Mouse (Mus musculus) kidney, adult 18-20 months (tissue): Measurements from ENCODE around the gene Runx3.

Source experiments
- DNase-seq: peaks from one replicate; pipeline ENCODE4 v3.0.0; 2021

Runx3 gene

DNA sequence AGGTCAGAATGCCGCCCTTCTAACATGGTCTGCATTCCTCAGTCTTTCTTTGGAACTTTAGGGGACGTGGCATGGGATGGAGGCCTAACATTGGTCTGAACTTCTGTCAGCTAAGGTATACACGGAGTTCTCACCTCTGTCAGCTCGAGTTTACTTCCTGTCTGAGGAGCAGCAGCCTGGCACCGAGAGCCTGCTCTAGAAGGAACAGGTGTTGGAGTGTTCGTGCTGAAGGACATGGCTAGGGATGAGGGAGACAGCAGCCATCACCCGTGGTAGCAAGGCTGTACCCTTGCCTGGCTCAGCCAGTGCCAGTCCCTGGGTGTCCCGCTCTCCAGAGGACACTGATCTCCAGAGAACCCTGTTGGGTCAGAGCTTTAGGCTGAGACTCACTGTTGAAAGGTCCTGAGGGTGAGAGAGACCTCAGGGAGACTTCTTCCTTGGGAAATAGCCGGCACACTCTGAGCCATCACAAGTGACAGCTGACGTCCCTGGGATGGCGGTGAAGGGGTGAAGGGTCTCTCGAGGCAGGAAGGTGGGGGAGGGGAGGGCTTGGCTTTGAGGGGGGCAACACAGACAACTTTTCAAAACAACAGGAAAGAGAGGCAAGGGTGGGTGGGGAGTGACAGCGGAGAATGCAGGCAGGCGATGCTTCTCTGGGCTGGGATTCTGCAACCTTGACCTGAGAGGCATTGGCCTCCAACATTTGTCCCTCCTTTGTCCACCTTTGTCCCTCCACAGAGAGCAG, 4.9 kb upstream of the Runx3 start:
- no peak for DNase-seq

DNA sequence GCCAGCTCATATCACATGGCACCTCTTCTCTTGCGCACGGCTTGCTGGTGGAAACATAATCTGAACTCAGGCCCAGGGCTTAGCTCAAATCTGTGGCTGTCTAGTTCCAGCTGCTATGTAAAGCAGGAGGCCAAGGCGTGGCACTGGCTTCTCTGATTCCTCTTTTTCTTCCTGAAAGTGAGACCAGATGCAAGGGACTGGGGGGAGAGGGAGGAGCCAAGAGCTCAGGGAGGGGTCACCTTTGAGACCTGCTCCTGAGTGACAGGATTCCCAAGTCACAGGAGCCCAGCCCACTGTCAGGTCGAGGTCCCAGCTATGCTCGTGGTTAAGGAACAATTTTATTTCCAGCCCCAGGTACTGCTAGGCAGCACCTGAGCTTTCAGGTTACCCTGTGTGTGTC, 4.1 kb upstream of the Runx3 start:
- no peak for DNase-seq

DNA sequence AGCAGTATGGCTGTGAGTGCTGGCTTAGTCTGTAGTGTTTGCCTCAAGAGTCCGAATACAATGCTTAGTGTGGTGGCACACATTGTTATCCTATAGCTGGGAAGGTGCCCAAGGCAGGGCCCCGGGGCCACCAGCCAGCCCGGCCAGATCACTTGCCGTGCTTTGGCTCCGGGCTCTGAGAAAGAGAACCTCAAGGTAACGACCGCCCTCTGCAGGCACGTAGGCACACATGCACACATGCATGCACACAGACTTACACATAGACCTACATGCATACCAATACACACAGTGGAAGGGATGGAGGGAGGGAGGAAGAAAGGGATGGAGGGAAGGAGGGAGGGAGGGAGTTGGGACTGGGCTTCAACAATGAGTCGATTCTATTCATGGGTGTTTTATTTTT, 2.6 kb upstream of the Runx3 start:
- no peak for DNase-seq

DNA sequence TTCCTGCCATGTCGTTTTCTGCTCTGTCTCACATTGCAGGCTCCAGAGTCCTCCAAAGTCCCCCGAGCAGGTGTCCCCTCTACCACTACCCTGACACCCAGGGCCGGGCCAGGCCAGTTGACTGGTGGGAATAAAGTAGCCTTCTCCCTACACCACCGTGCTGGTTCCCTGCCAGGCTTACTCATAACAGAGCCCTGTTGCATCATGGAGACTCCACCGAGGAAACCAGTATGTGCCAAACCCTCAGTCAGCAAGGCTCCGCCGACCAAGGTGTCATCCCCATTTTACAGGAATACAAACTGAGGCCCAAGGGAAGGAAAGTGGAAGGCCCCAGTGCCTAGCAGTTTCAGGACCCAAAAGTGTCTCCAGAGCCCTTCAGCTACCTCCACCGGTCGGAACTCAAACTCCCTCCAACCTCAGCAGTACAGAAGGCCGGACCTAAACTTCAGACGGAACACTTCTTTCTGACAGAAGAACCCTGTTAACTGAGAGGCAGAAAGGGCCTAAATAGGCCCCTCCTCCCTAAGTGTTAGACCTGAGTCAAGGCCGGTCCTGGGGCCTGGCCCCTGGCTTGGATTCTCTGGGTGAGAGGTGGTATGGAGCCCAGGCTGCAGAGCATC, 1.5 kb upstream of the Runx3 start:
- DNase-seq: no peak

DNA sequence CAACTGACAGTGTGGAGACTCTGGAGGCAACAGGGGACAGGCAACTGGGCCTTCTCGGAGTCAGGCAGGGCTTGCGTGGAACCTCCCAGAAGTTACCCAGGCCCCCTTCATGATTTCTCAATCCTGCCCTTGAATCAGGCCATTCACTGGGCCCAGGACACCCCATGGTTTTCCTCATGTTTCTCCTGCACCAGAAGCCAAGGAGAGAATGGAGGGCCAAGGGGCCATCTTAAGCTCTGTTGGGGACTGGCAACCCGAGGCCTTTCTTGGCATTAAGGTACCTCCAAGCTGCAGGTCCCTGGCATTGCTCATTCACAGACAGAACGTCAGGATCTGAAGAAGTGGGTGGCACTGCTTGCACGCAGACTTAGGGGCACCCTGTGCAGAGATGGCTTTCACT, 3.3 kb downstream of the Runx3 start:
- no peak for DNase-seq

DNA sequence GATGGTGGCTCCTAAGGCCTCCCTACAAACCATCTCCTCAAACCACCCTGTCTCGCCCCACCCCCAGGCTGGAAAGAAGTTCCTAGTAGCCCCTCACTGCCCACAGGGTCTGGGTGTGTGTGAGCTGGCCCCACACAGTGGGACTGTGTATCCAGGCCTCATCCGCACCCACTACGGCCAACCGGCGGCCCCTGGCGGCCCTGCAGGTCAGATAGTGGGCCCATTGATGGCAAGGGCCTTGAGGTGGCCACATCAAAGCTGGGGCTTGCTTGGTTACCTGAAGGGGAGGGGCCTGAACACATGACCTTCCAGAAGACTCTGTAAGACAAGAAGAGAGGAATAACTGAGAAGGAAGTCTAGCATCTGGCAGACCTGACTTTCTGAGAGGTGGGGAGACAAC, 4.3 kb downstream of the Runx3 start:
- DNase-seq: no peak

DNA sequence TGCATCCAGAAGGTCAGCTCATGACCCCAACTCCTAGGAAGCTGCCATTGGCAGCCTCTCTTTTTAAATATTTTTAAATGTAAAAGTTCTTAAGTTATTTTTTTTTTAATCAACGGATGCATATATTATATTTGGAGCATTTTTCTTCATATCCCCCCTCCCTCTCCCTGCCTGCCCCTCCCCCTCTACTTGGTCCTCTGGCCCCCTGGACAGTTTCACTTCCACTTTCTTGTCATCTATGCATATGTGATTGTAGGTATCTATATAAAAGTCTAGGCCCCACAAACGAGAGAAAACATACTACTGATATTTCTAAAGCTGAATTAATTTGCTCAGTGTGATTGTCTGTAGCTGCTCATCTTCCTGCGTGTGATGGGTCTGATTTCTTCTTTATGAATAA, 4.7 kb downstream of the Runx3 start:
- DNase-seq: no peak

DNA sequence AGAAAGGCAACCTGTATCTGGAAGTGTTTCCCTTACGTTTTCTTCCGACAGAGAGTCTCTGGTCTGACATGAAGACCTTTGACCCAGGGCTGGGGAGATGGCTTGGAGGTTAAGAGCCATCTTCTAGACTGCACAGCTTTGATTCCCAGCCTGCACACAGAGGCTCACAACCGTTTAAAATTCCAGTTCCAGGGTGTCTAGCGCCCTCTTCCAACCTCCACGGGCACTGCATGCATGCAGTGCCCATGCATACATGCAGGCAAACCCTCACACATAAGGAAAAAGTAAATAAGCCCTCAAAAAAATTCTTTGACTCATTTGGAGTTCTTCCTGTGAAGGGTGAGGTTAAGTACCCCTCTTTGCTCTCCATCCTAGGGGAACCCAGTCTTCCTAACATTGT, 5.9 kb downstream of the Runx3 start:
- DNase-seq: no peak

DNA sequence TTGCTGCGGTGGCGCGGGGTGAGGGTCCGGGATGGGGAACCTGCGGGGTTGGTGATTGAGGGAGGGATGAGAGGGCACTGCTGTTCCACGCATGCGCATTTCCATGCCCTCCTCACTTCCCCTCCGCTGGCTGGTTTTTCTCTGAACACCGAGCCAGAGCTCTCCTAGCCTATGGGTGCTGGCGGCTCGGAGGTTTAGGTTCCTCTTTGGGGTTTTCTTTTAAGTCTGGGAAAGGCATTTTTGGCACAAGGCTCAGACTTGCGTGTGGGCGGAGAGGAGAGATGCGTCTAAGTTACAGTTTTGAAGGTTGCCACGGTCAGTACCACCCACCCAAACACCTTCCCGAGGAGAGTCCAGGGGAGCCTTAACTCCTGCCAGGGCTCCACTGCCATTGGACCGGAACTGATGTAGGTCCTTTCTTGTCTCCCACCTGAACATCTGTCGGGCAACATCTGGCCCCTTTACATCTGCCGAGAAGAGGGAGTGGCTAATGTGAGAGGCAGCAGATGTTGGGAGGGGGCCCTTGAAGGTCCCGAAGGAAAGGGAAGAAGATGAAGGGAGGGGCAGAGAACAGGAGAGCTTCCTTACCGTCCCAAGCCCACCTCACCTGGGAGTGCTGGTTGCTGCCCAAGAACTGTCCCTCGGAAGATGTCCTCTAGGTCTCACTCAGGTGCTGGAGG, 8.5 kb downstream of the Runx3 start:
- no peak for DNase-seq

DNA sequence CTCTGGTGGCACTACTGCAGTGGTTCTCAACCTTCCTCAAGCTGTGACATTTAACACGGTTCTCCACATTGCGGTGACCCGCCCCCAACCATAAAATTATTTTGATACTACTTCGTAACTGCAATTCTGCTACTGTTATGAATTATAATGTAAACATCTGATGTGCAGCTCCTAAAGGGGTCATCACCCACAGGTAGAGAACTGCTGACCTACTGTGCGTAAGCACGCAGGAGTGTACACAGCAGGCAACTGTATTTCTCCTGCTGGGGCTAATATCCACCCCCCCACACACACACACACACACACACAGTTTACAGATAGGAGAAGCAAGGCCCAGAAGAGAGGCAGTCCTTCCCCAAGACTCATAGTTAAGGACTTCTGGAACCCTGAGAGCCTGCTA, 9.7 kb downstream of the Runx3 start:
- DNase-seq: no peak

DNA sequence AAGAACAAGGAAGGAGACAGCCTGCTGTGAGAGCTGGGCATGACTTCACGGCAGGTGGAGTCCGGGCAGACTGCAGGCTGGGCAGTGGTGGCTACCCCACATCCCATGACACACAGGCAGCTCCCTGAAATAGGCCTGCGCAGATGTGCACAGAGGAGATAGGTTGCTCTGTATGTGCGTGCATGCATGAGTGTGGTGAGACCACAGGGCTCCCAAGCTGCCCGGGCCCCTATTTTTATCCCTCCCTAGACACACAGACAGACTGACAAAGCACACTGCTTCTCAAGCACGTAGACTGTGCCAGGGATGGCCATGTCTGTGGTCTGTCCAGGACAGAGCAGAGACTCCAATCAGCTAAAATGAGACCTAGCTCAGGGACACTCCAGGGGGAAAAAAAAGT, 10.7 kb downstream of the Runx3 start:
- DNase-seq: no peak

DNA sequence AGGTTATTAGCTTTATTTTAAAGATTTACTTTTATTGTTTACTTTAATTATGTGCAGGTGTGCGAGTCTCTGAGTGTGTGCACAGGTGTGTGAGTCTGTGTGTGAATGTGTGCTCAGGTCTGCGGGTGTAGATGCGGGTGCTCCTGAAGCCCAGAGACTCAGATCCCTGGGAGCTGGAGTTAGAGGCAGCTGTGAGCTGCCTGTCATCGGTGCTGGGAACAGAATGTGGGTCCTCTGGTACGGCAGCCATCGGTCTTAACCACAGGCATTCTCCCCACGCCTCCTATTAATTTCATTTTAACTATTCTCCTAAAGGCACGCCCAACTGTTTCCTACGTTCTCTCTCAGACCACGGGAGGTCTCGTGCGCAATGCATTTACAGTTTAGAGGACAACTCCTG, 12.3 kb downstream of the Runx3 start:
- DNase-seq: no peak

DNA sequence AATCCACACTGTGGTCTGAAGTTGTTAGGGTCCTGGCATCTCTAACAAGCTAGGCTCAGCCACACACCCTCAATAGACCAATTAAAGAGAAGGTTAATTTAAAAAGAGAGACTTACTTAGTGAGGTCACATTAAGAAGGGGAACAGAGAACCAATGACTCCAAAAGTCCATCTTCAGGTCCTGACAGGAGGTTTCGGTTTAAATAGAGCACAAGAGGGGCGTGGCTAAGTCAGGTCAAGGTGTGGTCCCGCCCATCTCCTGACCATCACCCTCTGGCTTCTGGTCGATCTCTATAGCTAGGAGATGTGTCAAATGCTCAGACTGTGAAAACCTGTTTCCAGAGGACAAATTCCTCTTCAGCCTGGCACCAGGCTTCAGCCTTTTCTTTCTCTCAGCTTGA, 13.3 kb downstream of the Runx3 start:
- DNase-seq: no peak

DNA sequence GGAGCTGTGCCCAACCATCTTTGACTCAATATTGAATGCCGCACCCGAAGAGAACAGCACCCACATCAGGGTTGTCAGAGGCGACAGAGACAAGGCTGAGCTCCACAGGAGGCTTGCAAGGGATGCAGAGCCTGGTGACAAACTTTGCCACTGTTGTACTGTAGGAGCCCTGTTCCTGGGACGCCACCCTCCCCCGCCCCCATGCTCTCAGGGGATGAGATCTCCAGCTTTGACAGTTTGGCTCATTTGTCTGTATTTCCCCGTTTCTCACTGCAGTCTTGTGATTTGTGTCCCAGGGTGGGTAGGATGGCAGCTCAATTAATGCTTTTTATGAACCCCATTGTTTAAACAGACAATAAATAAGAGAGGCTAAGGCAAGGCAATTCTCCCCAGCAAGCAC, 14.9 kb downstream of the Runx3 start:
- no peak for DNase-seq

DNA sequence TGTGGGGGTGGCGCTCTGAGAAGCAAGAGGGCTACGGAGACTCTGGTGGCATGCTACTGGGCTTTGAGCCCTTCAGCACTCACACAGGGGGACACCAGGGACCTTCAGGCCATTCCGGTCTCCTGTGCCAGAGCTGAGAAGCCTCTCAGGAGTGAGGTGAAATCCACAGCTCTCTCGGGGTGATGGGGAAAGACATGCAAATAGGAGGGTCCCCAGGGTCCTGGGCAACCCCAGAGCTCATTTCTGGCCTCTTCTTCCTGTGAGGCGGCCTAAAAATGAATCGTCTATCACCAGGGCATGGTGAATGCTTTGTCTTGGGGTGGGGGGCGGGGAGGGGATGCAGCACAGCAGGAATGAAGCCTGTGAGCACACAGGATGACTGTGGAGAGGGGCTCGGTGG, 15.8 kb downstream of the Runx3 start:
- no peak for DNase-seq

DNA sequence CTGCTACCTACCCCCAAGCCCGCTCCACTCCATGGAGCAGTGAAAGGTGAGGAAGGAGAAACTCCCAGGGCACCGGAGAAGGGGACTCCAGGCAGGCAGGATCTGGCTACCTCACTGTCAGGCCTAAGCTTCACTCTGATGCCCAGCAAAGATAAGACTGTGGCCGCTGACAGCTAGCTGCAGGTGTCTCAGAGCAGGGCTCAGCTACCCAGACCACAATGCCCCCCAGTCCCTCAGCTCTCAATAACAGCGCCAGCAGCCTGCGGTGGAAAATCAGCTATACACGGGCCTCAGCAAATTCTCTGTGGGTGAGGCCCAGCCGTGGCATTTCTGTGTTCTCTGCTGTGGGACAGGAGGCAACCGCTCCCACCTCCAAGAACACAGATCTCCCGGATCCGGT, 16.2 kb downstream of the Runx3 start:
- no peak for DNase-seq

DNA sequence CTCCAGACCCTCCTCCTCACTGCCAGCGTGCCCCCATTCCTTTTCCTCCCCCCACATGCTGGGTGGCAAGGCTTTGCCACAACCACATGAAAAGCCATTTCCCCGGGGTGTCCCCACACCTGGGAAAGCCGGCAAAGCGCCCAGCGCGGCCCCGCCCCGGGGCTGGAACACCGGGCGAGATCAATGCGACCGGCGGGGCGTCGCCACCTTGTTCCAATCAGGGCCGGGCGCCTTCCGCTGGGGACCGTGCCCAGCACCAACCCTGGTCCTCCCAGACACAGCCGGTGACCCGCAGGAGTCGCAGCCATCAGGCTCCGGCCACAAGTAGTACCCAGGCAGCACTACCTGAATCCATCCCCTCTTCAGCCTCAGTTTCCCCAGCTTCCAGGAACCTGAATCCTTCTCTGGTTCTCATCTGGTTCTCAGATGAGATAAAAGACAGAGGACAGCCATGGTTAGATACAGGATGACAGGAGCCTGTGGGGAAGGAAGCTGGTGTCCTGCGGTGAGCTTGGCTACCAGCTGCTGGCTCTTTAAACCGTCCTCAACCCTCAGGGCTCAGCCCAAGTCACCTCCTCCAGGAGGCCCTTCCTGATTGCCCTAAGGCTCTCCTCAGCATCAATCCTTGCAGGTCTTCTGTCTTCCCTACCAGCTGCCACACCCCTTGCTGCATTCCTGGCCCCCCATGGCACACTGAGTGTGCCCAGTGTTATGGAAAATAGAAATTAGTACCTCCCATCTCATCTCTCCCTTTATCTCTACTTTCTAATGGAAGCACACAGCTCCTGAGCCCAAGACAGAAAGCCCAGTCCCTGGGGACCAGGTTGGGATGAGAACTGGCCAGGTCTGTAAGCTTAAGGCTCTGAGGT, 20.4 kb downstream of the Runx3 start:
- no peak for DNase-seq

DNA sequence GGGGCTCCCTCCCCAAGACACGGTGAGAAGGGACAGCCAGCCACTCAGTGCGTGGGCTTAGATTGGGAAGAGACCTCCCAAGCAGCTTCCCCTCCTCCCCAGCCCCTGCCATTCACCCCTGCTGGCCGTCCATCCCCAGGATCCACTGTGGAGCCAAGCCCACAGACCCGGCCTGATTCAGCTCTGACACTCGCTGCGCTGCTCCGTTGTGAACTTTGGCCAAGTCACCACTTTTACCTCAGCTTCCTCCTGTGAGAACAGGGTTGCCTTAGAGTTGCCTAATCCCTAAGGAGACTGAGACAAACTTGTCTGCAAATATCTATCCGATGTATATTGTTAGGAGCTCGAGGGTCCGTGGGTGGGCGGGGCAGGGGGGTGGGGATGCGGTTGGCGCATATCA, 21.3 kb downstream of the Runx3 start:
- no peak for DNase-seq

DNA sequence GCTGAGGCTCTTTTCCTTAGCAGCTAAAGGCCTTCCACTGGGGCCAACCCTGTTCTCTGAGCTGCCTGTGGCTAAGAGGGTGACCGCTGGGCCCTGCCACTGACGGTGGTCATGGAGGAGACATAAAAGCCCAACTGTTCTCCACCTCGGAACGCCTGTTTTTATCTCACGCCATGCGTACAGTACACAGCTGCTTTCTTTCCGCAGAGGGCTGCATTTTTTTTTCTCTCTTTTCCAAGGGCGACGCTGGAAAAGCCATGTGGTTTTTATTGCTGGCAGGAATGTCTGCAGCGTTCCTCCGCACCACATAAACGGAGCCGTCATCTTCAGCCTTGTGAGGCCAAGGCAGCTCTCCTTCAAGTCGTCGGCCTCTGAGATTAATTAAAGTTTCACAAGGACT, 26.3 kb downstream of the Runx3 start:
- no peak for DNase-seq

DNA sequence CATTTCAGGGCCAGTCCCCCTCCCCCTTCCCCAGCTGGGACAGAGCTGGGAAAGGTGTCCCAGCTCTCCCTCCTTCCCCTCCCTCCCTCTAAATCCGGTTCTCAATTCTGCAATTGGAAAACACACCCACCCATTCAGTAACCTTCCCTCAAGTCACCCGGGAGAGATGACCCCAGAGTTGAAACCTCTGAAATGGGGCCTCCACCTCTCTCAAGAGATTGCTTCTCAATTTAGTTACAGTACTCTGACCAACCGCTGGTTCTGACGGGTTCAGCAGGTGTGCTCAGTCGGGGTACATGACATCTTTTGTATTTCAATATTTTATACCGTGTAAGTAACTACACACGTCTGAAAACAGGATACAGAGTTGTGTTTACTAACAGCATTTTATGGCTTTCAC, 28.2 kb downstream of the Runx3 start:
- no peak for DNase-seq

DNA sequence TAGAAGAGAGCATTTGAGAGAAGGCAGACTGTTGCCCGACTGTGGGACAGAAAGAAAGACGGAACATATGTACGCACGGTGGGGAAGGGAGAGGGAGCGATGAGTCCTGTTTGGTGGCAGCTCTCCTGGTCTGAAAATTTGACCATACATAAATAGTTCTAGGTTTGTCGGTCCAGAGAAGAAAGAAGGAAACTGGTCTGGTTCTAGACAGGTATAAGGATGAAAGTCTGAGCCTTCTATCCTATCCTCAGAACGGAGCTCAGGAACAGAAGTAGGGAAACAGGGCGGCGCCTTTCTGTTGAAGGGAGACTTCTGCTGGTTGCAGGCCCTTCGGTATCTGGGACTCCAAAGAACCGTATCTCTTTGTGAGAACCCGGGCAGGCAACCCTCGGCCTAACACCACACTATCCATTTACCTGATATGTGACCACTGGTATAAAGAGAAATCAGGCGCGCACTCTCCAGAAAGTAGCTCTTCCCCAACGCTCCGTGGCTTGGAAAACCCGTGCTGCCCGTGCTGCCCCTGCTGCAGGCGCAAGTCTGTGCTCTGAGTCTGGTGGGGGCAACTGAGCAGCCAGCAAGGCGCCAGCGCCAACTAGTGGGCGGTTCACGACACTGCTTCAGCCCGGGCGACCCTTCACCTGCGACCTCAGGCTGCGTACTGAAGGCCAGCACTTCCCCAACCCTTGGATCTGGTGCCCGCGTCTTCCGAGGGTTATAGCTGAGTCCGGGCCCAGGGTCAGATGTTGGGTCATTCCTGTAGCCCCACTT, 29.8 kb downstream of the Runx3 start:
- peak; percentile 70 for DNase-seq

DNA sequence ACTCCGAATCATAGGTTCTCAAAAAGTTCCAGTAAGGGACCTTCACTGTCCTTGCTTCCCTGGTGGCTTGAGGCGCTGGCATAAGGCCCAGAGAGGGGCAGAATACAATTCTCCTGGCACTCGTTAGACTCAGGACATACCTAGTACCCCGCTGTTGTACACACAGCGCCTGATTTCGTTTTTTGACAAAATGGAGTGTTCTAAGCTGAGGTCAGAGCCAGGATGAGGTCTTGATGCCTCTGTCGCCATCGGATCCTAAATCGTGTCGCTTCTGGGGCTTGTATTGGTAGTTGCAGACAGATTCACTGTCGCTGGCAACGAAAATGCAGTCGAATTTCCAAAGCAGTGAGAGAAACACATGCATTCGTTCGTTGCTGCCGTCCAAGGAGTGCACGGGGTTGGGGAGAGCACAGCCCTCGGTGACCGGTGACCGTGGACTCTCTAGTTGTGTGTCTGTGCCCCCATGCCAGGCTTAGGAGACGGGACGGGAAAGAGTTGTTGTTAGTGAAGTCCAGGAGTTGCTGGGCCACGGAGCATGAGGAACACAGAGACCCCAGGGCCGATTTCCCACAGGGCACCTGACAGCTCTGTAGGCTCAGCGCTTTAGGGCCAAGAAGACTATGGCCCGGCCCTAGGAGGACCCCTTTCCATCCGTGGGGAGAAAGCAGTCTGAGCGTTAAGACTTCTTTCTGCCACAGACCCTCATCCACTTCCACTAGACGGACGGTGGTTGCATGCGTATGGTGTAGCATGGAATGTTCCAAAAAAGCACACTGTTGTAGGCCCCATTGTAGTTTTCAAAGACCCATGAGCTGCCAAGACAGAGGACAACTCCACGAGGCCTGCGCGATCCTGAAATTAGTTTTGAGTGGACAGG, 30.9 kb downstream of the Runx3 start:
- DNase-seq: peak; percentile 55
